Mouse (Mus musculus): ENCODE measurements at regions not wholly inside any gene's neighbourhood (a gene's known extent, or its start where the extent isn't known, plus 50 kb on each side); places are given as distances from the start of the nearest gene placed in this dataset.

DNA sequence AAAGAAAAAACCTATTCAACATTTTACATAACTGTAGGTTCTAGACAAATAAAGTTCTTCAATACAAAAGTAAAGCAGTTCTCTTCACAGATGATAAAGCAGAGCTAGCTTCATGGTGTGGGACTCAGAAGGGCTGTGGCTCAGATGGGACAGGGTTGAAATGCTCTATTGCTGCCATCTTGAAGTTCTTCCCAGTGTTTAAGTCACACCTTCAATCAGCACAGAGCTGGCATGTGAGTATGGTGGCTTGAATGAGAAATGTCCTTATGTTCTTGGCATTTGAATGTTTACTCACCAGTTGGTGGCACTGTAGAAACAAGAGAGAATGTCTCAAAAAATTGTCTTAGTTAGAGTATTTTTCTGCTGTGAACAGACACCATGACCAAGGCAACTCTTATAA, 330.9 kb upstream of the 1700056E22Rik start:
- Histone ChIP-seq H3K9ac (no peak overlapping the region), H3K4me2 (no peak overlapping the region)
- ATAC-seq (ENCODE audit: extremely low read depth, insufficient number of reproducible peaks, low FRiP score, low TSS enrichment), result no peak

DNA sequence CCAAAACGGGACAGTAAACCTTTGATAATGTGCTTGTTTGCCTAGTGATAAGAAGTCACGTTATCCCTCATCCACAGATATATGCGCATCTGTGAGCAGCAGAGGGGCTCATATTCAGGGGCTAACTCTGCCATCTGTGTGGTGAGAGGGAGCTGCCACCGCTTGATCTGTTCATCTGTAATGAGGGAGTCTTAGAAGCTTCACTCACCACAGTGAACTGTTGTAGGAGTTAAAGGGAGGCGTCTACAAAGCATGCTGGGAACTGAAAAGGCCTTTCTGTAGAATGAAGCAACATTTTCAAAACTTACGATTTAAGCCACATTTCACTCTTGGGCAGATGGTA, 324.1 kb upstream of the 1700056E22Rik start:
- ATAC-seq (ENCODE audit: extremely low read depth, insufficient number of reproducible peaks, low FRiP score, low TSS enrichment), result no peak
- H3K36me3 ChIP-seq, result no peaks in the 10 kb centered on the region
- no peak overlapping the region for H3K27ac ChIP-seq (replicated peaks)
- no peak overlapping the region for H3K4me2 ChIP-seq
- no peaks in the 10 kb centered on the region for H3K9me3 ChIP-seq
- H3K27me3 ChIP-seq (replicated peaks), result no peaks in the 10 kb centered on the region
- 49% methylated on average over 6 of the region's 6 CpGs for WGBS
- no peak overlapping the region for H3K4me3 ChIP-seq
- no peak overlapping the region for H3K9ac ChIP-seq
- peaks cover 13% of the 10 kb centered on the region for H3K4me1 ChIP-seq

More for the DNA sequence above, 330.9 kb upstream of the 1700056E22Rik start:
- no peaks in the 10 kb centered on the region for H3K27me3 ChIP-seq (replicated peaks)
- no peak overlapping the region for H3K27ac ChIP-seq (replicated peaks)
- H3K9me3 ChIP-seq, result peaks cover 9% of the 10 kb centered on the region; the same call in 1 of the 2 replicates
- no peaks in the 10 kb centered on the region for H3K36me3 ChIP-seq
- H3K4me1 ChIP-seq, result no peaks in the 10 kb centered on the region
- H3K4me3 ChIP-seq, result no peak overlapping the region

DNA sequence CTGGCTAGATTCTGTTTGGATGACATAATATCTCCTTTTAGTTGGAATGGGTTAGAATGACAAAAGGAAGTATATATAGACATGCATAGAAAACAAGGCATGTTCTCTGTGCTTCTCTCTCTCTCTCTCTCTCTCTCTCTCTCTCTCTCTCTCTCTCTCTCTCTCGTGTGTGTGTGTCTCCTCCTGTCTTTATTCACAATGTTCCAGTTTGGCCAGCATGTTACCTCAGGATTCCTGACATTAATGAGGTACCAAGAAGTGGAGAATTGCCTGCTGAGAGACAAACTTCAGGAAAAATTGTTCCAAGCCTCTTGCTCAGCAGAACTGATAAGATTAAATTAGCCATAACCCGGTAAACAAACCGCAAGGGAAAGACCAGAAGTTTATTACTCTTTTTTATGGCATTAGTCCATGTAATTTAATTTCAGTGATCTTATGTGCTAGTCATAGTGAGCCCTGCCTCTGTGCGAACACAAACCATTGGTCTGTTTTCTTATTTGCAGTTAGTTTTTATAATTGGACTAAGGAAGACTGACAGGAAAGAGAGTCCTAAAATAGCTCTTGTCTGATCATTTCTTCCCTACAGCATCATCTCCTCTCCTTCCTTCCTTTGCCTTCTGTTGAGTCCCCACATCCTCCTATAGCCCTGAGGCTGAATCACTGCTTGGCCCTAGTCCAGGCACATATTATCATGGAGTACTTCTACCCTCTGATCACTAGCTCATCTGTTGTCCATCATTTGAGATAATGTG, 323.5 kb upstream of the 1700056E22Rik start:
- Histone ChIP-seq H3K4me1 (peaks cover 15% of the 10 kb centered on the region), H3K36me3 (no peaks in the 10 kb centered on the region), H3K27me3 (replicated peaks) (no peaks in the 10 kb centered on the region), H3K9ac (no peak overlapping the region), H3K27ac (replicated peaks) (no peak overlapping the region), H3K4me2 (no peak overlapping the region), H3K4me3 (no peak overlapping the region), H3K9me3 (no peaks in the 10 kb centered on the region)
- no peak for ATAC-seq (ENCODE audit: extremely low read depth, insufficient number of reproducible peaks, low FRiP score, low TSS enrichment)
- 43% methylated on average over 4 of the region's 4 CpGs for WGBS

- ATAC-seq (ENCODE audit: extremely low read depth, insufficient number of reproducible peaks, low FRiP score, low TSS enrichment), result no peak
- 71% methylated on average over 8 of the region's 8 CpGs for WGBS
- Histone ChIP-seq H3K36me3 (no peaks in the 10 kb centered on the region), H3K9me3 (no peaks in the 10 kb centered on the region), H3K9ac (no peak overlapping the region), H3K27ac (replicated peaks) (no peak overlapping the region), H3K4me1 (peaks cover 27% of the 10 kb centered on the region), H3K4me2 (no peak overlapping the region), H3K4me3 (no peak overlapping the region), H3K27me3 (replicated peaks) (no peaks in the 10 kb centered on the region)
These were observed 319.8 kb upstream of the 1700056E22Rik start for GRCm38 (mm10) chr1:184353832-184354449.

DNA sequence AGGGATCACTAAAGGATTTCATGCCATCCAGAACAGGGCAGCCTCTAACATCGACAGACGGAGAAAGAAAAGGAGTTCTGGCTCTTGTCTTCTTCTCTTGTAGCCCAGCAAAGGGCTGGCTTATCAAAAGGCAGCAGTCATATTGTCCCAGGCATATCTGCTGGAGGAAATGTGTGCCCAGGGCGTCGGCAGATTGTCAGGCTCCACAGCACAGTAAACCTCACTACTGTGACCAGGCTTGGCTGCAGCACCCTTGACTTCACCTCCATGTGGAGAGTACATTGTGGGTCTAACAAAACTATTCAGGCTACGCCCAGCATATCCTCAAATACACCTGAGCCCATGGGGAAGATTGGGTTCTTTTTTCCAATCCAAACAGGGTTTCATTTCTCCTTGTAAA, 317.7 kb upstream of the 1700056E22Rik start:
- Histone ChIP-seq H3K4me3 (no peak overlapping the region), H3K36me3 (no peaks in the 10 kb centered on the region), H3K4me2 (no peak overlapping the region), H3K9ac (no peak overlapping the region), H3K27ac (replicated peaks) (no peak overlapping the region), H3K27me3 (replicated peaks) (no peaks in the 10 kb centered on the region), H3K4me1 (peaks cover 14% of the 10 kb centered on the region), H3K9me3 (no peaks in the 10 kb centered on the region)
- no peak for ATAC-seq (ENCODE audit: extremely low read depth, insufficient number of reproducible peaks, low FRiP score, low TSS enrichment)
- WGBS, result 33% methylated on average over 5 of the region's 5 CpGs

GRCm38 (mm10) chr1:184344829-184345228, 310.7 kb upstream of the 1700056E22Rik start:
- H3K27me3 ChIP-seq (replicated peaks), result no peaks in the 10 kb centered on the region
- H3K4me3 ChIP-seq, result no peak overlapping the region
- H3K27ac ChIP-seq (replicated peaks), result no peak overlapping the region
- ATAC-seq (ENCODE audit: extremely low read depth, insufficient number of reproducible peaks, low FRiP score, low TSS enrichment), result no peak
- H3K36me3 ChIP-seq, result no peaks in the 10 kb centered on the region
- H3K4me1 ChIP-seq, result 0 out of 2 replicates have a peak, but pooled peaks cover 6% of the 10 kb centered on the region
- no peak overlapping the region for H3K9ac ChIP-seq
- 59% methylated on average over 2 of the region's 2 CpGs for WGBS
- no peaks in the 10 kb centered on the region for H3K9me3 ChIP-seq
- no peak overlapping the region for H3K4me2 ChIP-seq

DNA sequence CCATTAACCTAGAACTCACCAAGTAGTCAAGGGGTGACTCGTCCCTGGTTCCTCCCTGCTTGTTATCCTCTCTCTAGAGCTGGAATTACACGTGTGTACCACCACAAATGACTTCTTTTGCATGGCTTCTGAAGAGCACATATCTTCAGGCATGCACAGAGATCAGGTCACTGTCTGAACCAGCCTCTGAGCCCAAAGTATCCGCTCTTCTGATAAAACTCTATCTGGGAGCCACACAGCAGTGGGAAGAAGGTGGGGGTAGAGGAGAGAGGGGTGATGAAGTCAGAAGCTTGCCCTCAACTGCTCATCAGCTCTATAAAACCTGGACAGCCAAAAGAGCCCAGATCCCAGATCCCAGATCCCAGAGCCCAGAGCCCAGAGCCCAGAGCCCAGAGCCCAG, 301.9 kb upstream of the 1700056E22Rik start:
- no peak overlapping the region for H3K9ac ChIP-seq
- no peaks in the 10 kb centered on the region; the same call in 1 of the 2 replicates for H3K27me3 ChIP-seq (replicated peaks)
- H3K27ac ChIP-seq (replicated peaks), result no peak overlapping the region
- H3K4me3 ChIP-seq, result no peak overlapping the region
- no peaks in the 10 kb centered on the region for H3K36me3 ChIP-seq
- no peaks in the 10 kb centered on the region for H3K9me3 ChIP-seq
- H3K4me2 ChIP-seq, result no peak overlapping the region
- 61% methylated on average over 3 of the region's 3 CpGs for WGBS
- H3K4me1 ChIP-seq, result no peaks in the 10 kb centered on the region
- ATAC-seq (ENCODE audit: extremely low read depth, insufficient number of reproducible peaks, low FRiP score, low TSS enrichment), result no peak

GRCm38 (mm10) chr1:184335281-184335680, 301.2 kb upstream of the 1700056E22Rik start:
- Histone ChIP-seq H3K9ac (no peak overlapping the region), H3K4me1 (no peaks in the 10 kb centered on the region), H3K9me3 (no peaks in the 10 kb centered on the region), H3K27ac (replicated peaks) (no peak overlapping the region), H3K27me3 (replicated peaks) (no peaks in the 10 kb centered on the region; the same call in 1 of the 2 replicates), H3K4me3 (no peak overlapping the region), H3K4me2 (no peak overlapping the region), H3K36me3 (no peaks in the 10 kb centered on the region)
- ATAC-seq (ENCODE audit: extremely low read depth, insufficient number of reproducible peaks, low FRiP score, low TSS enrichment), result no peak
- 53% methylated on average over 6 of the region's 6 CpGs for WGBS

DNA sequence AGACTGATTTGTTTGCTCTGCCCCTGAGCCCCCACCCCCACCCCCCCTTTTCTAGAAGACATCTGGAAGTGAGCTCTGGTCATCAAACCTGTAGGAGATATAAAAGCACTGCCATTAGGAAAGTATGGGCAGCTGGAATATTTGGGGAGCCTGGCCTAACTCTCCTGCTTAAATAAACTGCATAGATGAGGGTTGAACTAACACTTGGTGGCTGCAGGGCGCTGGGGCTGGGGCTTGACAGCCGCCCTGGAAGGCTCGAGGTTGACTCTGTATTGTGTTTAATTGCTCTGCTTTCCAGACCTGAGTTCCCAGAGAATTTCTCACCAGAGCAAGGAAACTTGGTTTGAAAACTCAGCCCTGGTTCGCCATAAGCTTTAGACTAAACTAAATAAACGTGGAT, 300.7 kb upstream of the 1700056E22Rik start:
- ATAC-seq (ENCODE audit: extremely low read depth, insufficient number of reproducible peaks, low FRiP score, low TSS enrichment), result no peak
- H3K9ac ChIP-seq, result no peak overlapping the region

DNA sequence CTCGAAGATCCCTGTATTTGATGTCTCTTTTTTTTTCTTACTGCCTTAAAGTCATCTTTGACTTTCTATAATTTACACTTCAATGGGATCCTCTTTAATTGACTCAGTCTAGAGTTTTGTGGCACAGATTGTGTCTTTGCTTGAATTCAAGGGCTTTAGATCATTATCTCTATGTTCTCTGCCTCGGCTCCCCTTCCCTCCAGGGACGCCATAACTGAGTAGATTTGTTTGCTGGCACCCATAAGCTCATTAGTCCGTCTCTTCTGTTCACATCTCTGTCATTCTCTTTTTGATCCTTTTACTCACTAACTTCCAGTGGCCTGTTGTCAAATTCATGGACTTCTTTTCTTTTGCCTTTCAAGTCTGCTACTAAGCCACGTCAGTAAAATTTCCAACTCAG, 299.0 kb upstream of the 1700056E22Rik start:
- 76% methylated on average over 5 of the region's 5 CpGs for WGBS
- ATAC-seq (ENCODE audit: extremely low read depth, insufficient number of reproducible peaks, low FRiP score, low TSS enrichment), result no peak
- 0 out of 2 replicates have a peak, but pooled peaks cover 5% of the 10 kb centered on the region for H3K4me1 ChIP-seq

More for the DNA sequence above, 300.7 kb upstream of the 1700056E22Rik start:
- H3K9me3 ChIP-seq, result no peaks in the 10 kb centered on the region
- H3K4me2 ChIP-seq, result no peak overlapping the region
- no peaks in the 10 kb centered on the region for H3K36me3 ChIP-seq
- H3K4me1 ChIP-seq, result no peaks in the 10 kb centered on the region
- 71% methylated on average over 5 of the region's 5 CpGs for WGBS
- no peak overlapping the region for H3K4me3 ChIP-seq
- no peaks in the 10 kb centered on the region; the same call in 1 of the 2 replicates for H3K27me3 ChIP-seq (replicated peaks)
- no peak overlapping the region for H3K27ac ChIP-seq (replicated peaks)

DNA sequence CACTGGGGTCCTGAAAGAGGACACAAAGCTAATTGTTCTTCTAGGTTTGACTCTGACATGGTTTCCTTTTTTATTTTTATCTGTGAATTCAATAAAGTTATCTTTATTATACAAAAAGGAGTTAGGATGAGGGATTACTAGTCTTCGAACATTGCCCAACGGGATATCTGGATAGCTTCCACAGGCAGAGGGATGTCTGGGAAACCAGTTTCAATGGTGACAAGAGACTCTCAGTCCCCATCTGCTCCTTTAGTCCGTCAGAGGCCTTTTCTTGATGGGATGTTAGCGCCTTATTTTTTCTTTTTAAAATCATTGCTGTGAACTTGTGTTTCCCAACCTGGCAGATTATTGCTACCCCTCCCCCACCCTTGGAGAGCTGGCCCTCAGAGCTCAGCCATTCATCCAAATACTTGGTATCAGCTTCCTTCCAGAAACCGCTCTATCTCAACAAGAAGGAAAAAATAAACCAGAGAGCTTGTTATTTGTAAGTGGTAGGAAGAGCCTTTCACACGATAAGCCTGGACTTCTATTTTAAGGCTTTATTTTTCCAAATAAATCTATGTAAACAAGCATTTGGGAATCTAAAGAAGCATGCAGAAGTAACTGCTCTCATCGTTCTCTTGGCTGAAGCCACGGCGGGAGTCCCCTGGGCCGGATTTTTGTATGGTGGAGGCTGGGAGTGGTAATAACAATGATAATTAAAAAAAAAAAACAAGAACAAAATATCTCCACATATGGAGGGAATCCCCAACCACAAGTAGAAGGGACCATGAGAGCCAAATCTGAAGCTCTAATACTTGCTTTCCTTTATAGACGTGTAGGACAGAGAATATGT, 296.6 kb upstream of the 1700056E22Rik start:
- Histone ChIP-seq H3K9ac (no peak overlapping the region), H3K4me2 (no peak overlapping the region), H3K4me1 (0 out of 2 replicates have a peak, but pooled peaks cover 5% of the 10 kb centered on the region), H3K27me3 (replicated peaks) (no peaks in the 10 kb centered on the region), H3K27ac (replicated peaks) (no peak overlapping the region), H3K36me3 (no peaks in the 10 kb centered on the region), H3K9me3 (no peaks in the 10 kb centered on the region), H3K4me3 (no peak overlapping the region)
- no peak for ATAC-seq (ENCODE audit: extremely low read depth, insufficient number of reproducible peaks, low FRiP score, low TSS enrichment)
- 58% methylated on average over 11 of the region's 11 CpGs for WGBS

More for the DNA sequence above, 299.0 kb upstream of the 1700056E22Rik start:
- Histone ChIP-seq H3K36me3 (no peaks in the 10 kb centered on the region), H3K4me2 (no peak overlapping the region), H3K9me3 (no peaks in the 10 kb centered on the region), H3K27me3 (replicated peaks) (no peaks in the 10 kb centered on the region), H3K27ac (replicated peaks) (no peak overlapping the region), H3K4me3 (no peak overlapping the region), H3K9ac (no peak overlapping the region)
